Mouse (Mus musculus): ENCODE data around the gene Plcxd2. TPM values are rescaled to one million over a fixed set of nuclear protein-coding genes. Genes with fewer than 3 reads are reported as not detected.

The Plcxd2 gene
- polyA plus RNA-seq, 1 experiment from 2014 or later = 0.37 TPM

DNA sequence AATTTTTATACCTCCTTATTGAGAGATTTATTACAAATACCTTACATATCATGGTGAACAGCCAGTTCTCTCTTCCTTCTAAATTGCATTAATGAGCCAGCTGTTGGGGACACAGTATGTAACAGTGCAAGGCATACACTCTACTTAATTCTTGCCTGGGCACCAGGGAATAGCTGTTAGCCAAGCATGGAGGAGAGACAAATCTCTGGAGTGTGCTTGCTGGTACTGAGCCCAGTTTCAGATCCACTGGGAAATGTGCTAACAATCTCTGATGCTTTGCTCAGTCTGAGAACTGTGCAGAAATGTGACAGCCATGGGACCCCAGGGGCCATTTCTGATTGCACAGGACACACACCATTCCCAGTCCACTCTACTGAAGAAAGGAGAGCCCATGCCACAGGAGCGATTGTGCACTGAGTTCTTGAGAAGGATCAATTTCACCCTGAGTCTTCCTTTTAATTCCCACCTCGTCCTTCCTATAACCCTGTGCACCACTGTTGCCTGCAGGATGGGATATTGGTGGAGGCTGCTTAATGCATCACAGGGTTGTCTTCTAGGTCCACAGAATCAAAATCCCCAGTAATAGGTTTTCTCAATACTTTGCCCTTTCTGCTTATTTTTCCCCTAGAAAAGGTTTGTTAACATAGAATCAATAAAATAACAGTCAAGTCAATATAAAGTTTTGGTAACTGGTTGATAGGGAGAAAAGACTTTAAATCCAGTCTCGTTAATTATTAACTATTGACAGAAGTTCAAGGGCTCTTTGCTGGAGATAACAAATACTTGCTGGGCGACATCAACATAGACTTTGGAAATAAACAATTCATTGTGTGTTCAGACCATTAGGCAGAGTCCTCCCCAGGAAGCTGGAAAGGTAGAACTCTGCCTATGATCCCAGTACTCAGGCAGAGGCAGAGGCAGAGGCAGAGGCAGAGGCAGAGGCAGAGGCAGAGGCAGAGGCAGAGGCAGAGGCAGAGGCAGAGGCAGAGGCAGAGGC lies 25.1 kb downstream of the Plcxd2 start:
- no peak overlapping the region for H3K27ac ChIP-seq

DNA sequence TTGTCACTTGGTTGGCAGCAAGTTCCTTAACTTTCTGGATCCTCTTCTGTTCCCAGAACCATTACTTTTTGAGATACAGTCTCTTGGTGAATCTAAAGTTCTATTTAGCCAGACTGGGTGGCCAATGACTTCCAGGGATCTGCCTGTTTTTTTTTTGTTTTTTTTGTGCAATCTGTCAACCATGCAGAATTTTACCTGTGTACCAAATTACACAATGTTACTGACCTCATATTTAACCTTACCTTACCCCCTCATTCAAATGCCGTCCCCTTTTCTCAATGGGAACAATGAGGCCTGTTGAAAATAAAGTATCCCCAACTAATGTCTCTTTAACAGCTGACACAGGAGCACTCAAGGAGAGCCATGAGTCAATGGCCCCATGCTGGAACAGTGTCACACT lies 33.8 kb downstream of the Plcxd2 start:
- no peak overlapping the region for H3K4me3 ChIP-seq
- ATAC-seq (replicated peaks; ENCODE audit: insufficient number of reproducible peaks, insufficient read depth, low FRiP score, low read depth) = no peak
- no peak overlapping the region for H3K9ac ChIP-seq
- no peaks in the 10 kb centered on the region for H3K4me1 ChIP-seq (replicated peaks)
- 93% methylated on average over 1 of the region's 1 CpGs for WGBS
- H3K9me3 ChIP-seq (replicated peaks) = no peaks in the 10 kb centered on the region
- no peak overlapping the region for H3K4me2 ChIP-seq
- no peak overlapping the region for H3K27ac ChIP-seq
- no peaks in the 10 kb centered on the region for H3K36me3 ChIP-seq
- H3K27me3 ChIP-seq = no peaks in the 10 kb centered on the region

More for the DNA sequence above, 25.1 kb downstream of the Plcxd2 start:
- ATAC-seq (replicated peaks; ENCODE audit: insufficient number of reproducible peaks, insufficient read depth, low FRiP score, low read depth) = no peak
- H3K9ac ChIP-seq = no peak overlapping the region
- H3K36me3 ChIP-seq = no peaks in the 10 kb centered on the region
- no peaks in the 10 kb centered on the region for H3K9me3 ChIP-seq (replicated peaks)
- no peaks in the 10 kb centered on the region for H3K27me3 ChIP-seq
- no peak overlapping the region for H3K4me3 ChIP-seq
- no peak overlapping the region for H3K4me2 ChIP-seq
- 72% methylated on average over 4 of the region's 4 CpGs for WGBS
- H3K4me1 ChIP-seq (replicated peaks) = no peaks in the 10 kb centered on the region

DNA sequence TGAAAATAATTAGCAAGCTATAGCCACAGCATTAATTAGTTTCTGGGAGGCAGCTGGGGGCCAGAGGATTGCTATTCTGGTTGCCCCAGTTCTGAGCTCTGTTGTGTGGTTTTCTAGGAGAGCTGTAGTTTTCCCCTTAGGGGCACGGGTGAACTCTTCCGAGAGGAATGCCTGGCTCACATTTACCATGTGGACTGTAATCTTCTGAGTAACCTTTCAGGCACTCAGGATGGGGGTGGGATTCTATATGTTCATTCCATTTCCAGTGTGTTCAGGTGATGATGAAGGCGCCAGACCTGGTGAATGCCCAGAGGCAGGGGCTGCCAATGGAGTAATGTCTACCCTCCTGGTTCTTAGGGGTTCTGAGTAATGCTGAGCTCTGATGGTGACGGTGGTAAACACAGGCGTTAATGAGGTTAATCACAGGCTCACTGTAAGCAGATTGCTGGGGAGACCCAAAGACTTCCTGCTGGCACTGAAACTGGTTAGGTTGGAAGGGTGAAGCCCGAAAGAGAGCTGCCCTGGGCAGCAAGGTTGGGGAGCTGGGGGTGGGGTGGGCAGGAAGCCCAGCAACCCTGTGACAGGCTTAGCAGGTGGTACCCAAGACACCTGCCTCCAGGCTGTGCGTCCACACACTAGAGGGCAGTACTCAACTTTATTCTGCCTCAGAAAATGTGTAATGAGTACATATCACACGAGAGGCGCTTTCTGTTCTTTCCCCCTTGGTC lies 35.9 kb downstream of the Plcxd2 start:
- H3K36me3 ChIP-seq = no peaks in the 10 kb centered on the region
- ATAC-seq (replicated peaks; ENCODE audit: insufficient number of reproducible peaks, insufficient read depth, low FRiP score, low read depth) = no peak
- H3K4me1 ChIP-seq (replicated peaks) = no peaks in the 10 kb centered on the region
- no peak overlapping the region for H3K27ac ChIP-seq
- H3K4me2 ChIP-seq = no peak overlapping the region
- H3K27me3 ChIP-seq = no peaks in the 10 kb centered on the region
- H3K9me3 ChIP-seq (replicated peaks) = no peaks in the 10 kb centered on the region
- 50% methylated on average over 9 of the region's 9 CpGs for WGBS
- H3K9ac ChIP-seq = no peak overlapping the region
- no peak overlapping the region for H3K4me3 ChIP-seq

DNA sequence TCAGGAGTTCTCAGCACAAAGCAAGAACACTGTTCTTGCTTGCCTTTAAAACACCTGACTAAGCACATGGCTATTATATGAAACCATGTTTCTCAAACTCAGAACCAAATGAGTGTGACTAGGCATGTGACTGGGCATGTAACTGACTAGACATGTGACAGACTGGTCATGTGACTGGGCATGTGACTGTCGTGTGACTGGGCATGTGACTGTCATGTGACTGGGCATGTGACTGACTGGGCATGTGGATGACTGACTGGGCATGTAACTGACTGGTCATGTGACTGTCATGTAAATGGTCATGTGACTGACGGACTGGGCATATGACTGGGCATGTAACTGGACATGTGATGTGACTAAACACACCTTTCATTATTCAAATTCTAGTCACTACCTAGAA lies 39.8 kb downstream of the Plcxd2 start:
- H3K4me1 ChIP-seq (replicated peaks) = no peaks in the 10 kb centered on the region
- no peak overlapping the region for H3K27ac ChIP-seq
- H3K9me3 ChIP-seq (replicated peaks) = no peaks in the 10 kb centered on the region
- H3K27me3 ChIP-seq = no peaks in the 10 kb centered on the region
- 80% methylated on average over 2 of the region's 2 CpGs for WGBS
- no peak overlapping the region for H3K9ac ChIP-seq
- H3K4me2 ChIP-seq = no peak overlapping the region
- ATAC-seq (replicated peaks; ENCODE audit: insufficient number of reproducible peaks, insufficient read depth, low FRiP score, low read depth) = no peak
- no peak overlapping the region for H3K4me3 ChIP-seq
- H3K36me3 ChIP-seq = no peaks in the 10 kb centered on the region

DNA sequence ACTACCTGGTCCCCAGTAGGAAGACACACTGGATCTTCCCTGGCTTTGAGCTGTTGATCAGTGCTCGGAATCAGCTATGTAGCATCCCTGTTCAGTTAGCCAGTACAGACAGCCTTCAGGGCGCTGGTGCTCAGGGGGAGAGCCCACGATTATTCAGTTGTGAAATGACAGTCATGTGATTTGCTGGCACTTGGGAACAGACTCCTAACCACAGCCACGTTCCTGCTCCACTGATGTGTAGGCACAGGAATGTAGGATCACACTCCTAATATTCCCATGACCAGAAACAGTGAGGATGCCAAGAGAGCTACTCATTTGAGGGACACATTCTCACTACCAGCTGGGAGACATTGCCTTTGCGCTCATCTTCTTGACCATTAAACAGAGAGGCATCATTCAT lies 41.3 kb downstream of the Plcxd2 start:
- Histone ChIP-seq H3K27me3 (no peaks in the 10 kb centered on the region), H3K27ac (no peak overlapping the region), H3K4me3 (no peak overlapping the region), H3K4me1 (replicated peaks) (peaks cover 2% of the 10 kb centered on the region; the same call in 1 of the 2 replicates), H3K9me3 (replicated peaks) (no peaks in the 10 kb centered on the region), H3K36me3 (no peaks in the 10 kb centered on the region), H3K4me2 (no peak overlapping the region), H3K9ac (no peak overlapping the region)
- no peak for ATAC-seq (replicated peaks; ENCODE audit: insufficient number of reproducible peaks, insufficient read depth, low FRiP score, low read depth)
- WGBS = 62% methylated on average over 5 of the region's 5 CpGs

DNA sequence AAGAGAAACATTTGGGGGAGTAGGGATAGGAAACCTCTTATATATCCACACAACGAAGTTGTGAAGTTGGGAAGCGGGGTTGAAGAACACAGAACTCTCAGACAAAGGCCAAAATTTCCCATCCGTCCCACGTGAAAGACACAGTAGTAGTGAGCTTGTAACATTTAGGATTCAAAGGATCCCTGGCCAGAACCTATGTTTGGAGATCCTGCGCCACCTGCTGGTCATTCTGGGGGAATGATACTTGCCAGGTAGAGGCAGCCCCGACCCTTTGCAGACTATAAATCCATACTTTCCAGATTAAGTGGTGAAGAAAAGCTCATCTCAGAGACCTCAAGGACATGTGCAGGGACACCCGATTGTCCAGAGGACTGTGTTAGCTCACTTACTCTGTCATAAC lies 42.5 kb downstream of the Plcxd2 start:
- WGBS = 9% methylated on average over 7 of the region's 7 CpGs
- no peaks in the 10 kb centered on the region for H3K36me3 ChIP-seq

DNA sequence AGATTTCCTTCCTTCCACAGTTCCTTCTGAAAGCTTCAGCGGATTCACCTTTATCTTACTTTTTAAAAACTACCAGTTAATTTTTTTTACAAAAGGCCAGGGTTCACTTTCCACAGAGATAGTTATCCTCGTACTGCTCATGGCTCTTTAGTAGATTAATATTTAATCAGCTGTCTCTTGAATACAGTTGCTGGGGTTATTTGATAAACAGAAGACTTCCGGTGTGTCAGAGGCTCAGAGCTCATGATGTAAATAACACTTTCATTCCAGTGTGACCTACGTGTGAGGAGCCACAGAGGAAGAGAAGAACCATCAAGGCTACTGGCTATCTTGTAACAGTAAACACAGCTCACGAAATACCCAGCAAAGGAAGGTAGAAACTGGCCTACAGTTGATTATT lies 43.4 kb downstream of the Plcxd2 start:
- 61% methylated on average over 5 of the region's 5 CpGs for WGBS
- no peak overlapping the region for H3K4me2 ChIP-seq
- H3K27me3 ChIP-seq = no peaks in the 10 kb centered on the region
- H3K4me1 ChIP-seq (replicated peaks) = peaks cover 10% of the 10 kb centered on the region; the same call in 1 of the 2 replicates
- no peak overlapping the region for H3K27ac ChIP-seq
- H3K9ac ChIP-seq = no peak overlapping the region
- ATAC-seq (replicated peaks; ENCODE audit: insufficient number of reproducible peaks, insufficient read depth, low FRiP score, low read depth) = no peak
- no peak overlapping the region for H3K4me3 ChIP-seq
- H3K9me3 ChIP-seq (replicated peaks) = no peaks in the 10 kb centered on the region
- no peaks in the 10 kb centered on the region for H3K36me3 ChIP-seq

More for the DNA sequence above, 42.5 kb downstream of the Plcxd2 start:
- H3K27me3 ChIP-seq = no peaks in the 10 kb centered on the region
- no peaks in the 10 kb centered on the region for H3K9me3 ChIP-seq (replicated peaks)
- no peak overlapping the region for H3K4me3 ChIP-seq
- peaks cover 10% of the 10 kb centered on the region; the same call in 1 of the 2 replicates for H3K4me1 ChIP-seq (replicated peaks)
- ATAC-seq (replicated peaks; ENCODE audit: insufficient number of reproducible peaks, insufficient read depth, low FRiP score, low read depth) = peak; percentile 58; the same call in 1 of the 2 replicates
- no peak overlapping the region for H3K27ac ChIP-seq
- no peak overlapping the region for H3K9ac ChIP-seq
- no peak overlapping the region for H3K4me2 ChIP-seq

DNA sequence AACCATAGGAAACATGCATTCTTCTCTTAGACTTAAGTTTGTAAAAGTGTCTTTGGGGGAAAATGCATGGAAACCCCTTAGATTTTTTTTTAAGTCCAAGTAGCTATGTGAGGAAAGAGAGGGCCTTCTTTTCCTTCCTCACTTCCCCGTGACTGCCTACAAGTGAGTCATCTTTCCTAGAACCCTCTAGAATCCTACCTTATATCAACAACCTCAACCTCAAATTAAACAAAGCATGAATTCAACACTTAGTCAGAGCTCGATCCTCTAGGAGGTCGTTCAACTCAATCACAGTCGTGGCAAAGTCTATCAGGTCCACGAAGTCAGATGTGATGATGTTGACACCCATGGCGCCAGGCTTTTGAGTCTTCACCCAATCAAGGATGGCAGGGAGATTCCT lies 45.2 kb downstream of the Plcxd2 start:
- Histone ChIP-seq H3K9ac (no peak overlapping the region), H3K4me1 (replicated peaks) (peaks cover 10% of the 10 kb centered on the region; the same call in 1 of the 2 replicates), H3K36me3 (no peaks in the 10 kb centered on the region), H3K27ac (no peak overlapping the region), H3K9me3 (replicated peaks) (no peaks in the 10 kb centered on the region), H3K4me2 (no peak overlapping the region), H3K4me3 (no peak overlapping the region), H3K27me3 (no peaks in the 10 kb centered on the region)
- ATAC-seq (replicated peaks; ENCODE audit: insufficient number of reproducible peaks, insufficient read depth, low FRiP score, low read depth) = no peak
- 78% methylated on average over 6 of the region's 6 CpGs for WGBS

DNA sequence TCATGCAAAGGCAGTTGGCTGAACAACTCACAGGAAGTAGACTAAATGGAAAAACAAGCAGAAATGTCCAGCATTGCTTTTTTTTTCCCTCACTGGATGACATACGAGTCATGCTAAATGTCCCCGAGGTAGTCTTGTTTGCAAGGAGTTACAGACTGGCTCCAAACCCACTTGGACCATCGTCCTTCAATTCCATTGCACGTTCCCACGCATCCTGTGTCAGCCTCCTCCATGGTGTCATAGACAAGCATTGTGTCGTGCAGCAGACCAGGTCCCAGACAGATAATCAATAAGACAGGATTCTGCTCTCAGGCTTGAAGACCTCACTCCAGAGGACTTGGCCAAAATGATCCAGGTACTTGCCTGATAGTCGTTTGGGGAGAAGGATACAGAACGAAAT lies 46.2 kb downstream of the Plcxd2 start:
- Histone ChIP-seq H3K9me3 (replicated peaks) (no peaks in the 10 kb centered on the region), H3K4me3 (no peak overlapping the region), H3K27me3 (no peaks in the 10 kb centered on the region), H3K4me1 (replicated peaks) (peaks cover 10% of the 10 kb centered on the region; the same call in 1 of the 2 replicates), H3K36me3 (no peaks in the 10 kb centered on the region), H3K9ac (no peak overlapping the region), H3K27ac (no peak overlapping the region), H3K4me2 (no peak overlapping the region)
- 68% methylated on average over 8 of the region's 8 CpGs for WGBS
- no peak for ATAC-seq (replicated peaks; ENCODE audit: insufficient number of reproducible peaks, insufficient read depth, low FRiP score, low read depth)

DNA sequence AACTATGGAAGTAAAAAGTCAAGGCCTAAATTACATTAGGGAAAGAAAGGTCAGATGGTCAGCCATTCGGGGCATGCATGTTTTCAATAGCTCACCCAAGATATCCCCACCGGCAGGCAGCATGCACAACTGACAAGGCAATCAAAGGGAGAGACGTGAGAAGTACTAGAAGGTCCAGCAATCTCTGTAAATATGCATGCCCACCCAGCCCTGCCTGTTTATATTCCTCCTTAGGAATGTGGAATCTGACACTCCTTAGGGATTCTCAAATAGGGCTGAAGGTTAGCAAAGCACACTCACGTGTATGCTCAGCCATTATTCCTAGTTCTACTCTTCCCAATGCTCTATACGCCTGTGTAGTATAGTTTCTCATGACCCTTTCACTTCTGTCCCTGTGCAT lies 46.9 kb downstream of the Plcxd2 start:
- Histone ChIP-seq H3K4me3 (no peak overlapping the region), H3K9ac (no peak overlapping the region), H3K9me3 (replicated peaks) (no peaks in the 10 kb centered on the region), H3K27ac (no peak overlapping the region), H3K4me2 (no peak overlapping the region), H3K4me1 (replicated peaks) (peaks cover 10% of the 10 kb centered on the region; the same call in 1 of the 2 replicates), H3K36me3 (no peaks in the 10 kb centered on the region), H3K27me3 (no peaks in the 10 kb centered on the region)
- no peak for ATAC-seq (replicated peaks; ENCODE audit: insufficient number of reproducible peaks, insufficient read depth, low FRiP score, low read depth)
- WGBS = 29% methylated on average over 5 of the region's 5 CpGs

DNA sequence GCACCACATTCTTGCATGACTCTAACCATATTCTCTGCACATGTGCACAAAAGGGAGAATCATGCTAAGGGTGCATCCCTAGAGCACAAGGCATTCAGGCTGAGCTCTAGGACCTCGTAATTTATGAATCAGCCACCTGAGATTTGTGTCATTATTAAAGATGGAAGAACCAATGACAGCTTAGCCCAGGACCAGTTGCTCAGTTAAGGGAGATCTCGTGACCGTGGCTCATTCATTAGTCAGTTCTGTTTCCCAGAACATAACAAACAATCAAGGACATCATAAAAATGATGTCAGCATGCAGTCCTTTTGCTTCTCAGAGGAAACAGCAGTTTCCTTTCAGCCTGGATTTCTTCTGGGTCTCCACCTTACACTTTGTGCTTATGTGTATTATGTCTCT lies 49.0 kb downstream of the Plcxd2 start:
- H3K4me2 ChIP-seq = no peak overlapping the region
- no peaks in the 10 kb centered on the region for H3K9me3 ChIP-seq (replicated peaks)
- no peak for ATAC-seq (replicated peaks; ENCODE audit: insufficient number of reproducible peaks, insufficient read depth, low FRiP score, low read depth)
- H3K27me3 ChIP-seq = no peaks in the 10 kb centered on the region
- no peak overlapping the region for H3K27ac ChIP-seq
- no peak overlapping the region for H3K9ac ChIP-seq
- H3K4me3 ChIP-seq = no peak overlapping the region
- 77% methylated on average over 3 of the region's 3 CpGs for WGBS
- H3K36me3 ChIP-seq = no peaks in the 10 kb centered on the region
- H3K4me1 ChIP-seq (replicated peaks) = peaks cover 10% of the 10 kb centered on the region; the same call in 1 of the 2 replicates
